Mouse (Mus musculus) MEL (cell line): ENCODE results near the gene Trim67. TPM values are rescaled to one million over a fixed set of nuclear protein-coding genes. Genes with fewer than 3 reads are reported as not detected.

Experiments
- DNase-seq: peaks from one replicate; pipeline ENCODE4 v3.0.0; 2011; ENCODE audit warnings: low read depth, low spot score
- H3K27ac ChIP-seq: 2 replicates; pipeline ENCODE4 v1.5.1; 2012; ENCODE audit warnings: low read depth, mild to moderate bottlenecking, control low read depth, low read length, moderate library complexity; ENCODE audit not compliant: control insufficient read depth
- H3K27me3 ChIP-seq, 2 experiments: fragments of 150-350 bp in 1 of 2; sonication (generic) in 1 of 2; 2 replicates each; pipeline ENCODE4 v1.6.1; 2012; ENCODE audit warnings: low read length in 2 of 2, mild to moderate bottlenecking in 2 of 2, improper control_type of control experiment in 1 of 2, moderate library complexity in 1 of 2; ENCODE audit not compliant: insufficient read depth in 2 of 2, control insufficient read depth in 1 of 2
- H3K36me3 ChIP-seq, 2 experiments: 2 replicates each; pipeline ENCODE4 v1.6.1; 2012 to 2014; ENCODE audit warnings: low read length in 2 of 2, improper control_type of control experiment in 1 of 2, inconsistent platforms in 1 of 2, mild to moderate bottlenecking in 1 of 2; ENCODE audit not compliant: insufficient read depth in 2 of 2, control insufficient read depth in 1 of 2
- H3K4me1 ChIP-seq, 2 experiments: fragments of 150-350 bp in 1 of 2; sonication (generic) in 1 of 2; 2 replicates each; pipeline ENCODE4 v1.6.1; 2012; ENCODE audit warnings: low read length in 2 of 2, improper control_type of control experiment in 1 of 2, mild to moderate bottlenecking in 1 of 2; ENCODE audit not compliant: insufficient read depth in 2 of 2, control insufficient read depth in 1 of 2
- H3K4me3 ChIP-seq, 2 experiments: fragments of 150-350 bp in 1 of 2; sonication (generic) in 1 of 2; 2 replicates each; pipeline ENCODE4 v1.5.1; 2012; ENCODE audit warnings: low read depth in 2 of 2, low read length in 2 of 2, mild to moderate bottlenecking in 2 of 2, moderate library complexity in 2 of 2, control low read depth in 1 of 2, improper control_type of control experiment in 1 of 2; ENCODE audit not compliant: control insufficient read depth in 1 of 2, insufficient read depth in 1 of 2
- H3K79me2 ChIP-seq: 2 replicates; pipeline ENCODE4 v1.6.1; 2012; ENCODE audit warnings: mild to moderate bottlenecking, low read length, moderate library complexity; ENCODE audit not compliant: control insufficient read depth, poor library complexity, insufficient read depth
- H3K9ac ChIP-seq: 2 replicates; pipeline ENCODE4 v1.6.1; 2012; ENCODE audit warnings: low read depth, mild to moderate bottlenecking, control low read depth, low read length, moderate library complexity; ENCODE audit not compliant: control insufficient read depth, poor library complexity, severe bottlenecking
- H3K9me3 ChIP-seq: fragments of 150-350 bp; sonication (generic); replicated peaks from 2 replicates; pipeline ENCODE4 v1.6.1; 2012; ENCODE audit warnings: mild to moderate bottlenecking, low read length, improper control_type of control experiment, moderate library complexity; ENCODE audit not compliant: insufficient read depth
- BHLHE40 ChIP-seq: IDR thresholded peaks from 2 replicates; pipeline ENCODE4 v1.6.1; 2012; ENCODE audit warnings: low read depth, mild to moderate bottlenecking, inconsistent platforms, low read length, improper control_type of control experiment, borderline replicate concordance
- CTCF ChIP-seq, 3 experiments: IDR thresholded peaks in 2 of 3; conservative IDR thresholded peaks in 1 of 3; 2 replicates each; pipeline ENCODE4 v1.5.1; 2011 to 2012; ENCODE audit warnings: low read length in 3 of 3, low read depth in 2 of 3, mild to moderate bottlenecking in 2 of 3, improper control_type of control experiment in 1 of 3, inconsistent platforms in 1 of 3, mixed read lengths in 1 of 3, moderate library complexity in 1 of 3; ENCODE audit not compliant: control insufficient read depth in 1 of 3, insufficient read depth in 1 of 3, poor library complexity in 1 of 3, severe bottlenecking in 1 of 3
- E2F4 ChIP-seq: IDR thresholded peaks from 2 replicates; pipeline ENCODE4 v1.6.1; 2011; ENCODE audit warnings: low read depth, low read length, improper control_type of control experiment, borderline replicate concordance
- ETS1 ChIP-seq: IDR thresholded peaks from 2 replicates; pipeline ENCODE4 v1.6.1; 2012; ENCODE audit warnings: low read depth, mild to moderate bottlenecking, inconsistent platforms, low read length, improper control_type of control experiment, moderate library complexity
- GABPA ChIP-seq: IDR thresholded peaks from 2 replicates; pipeline ENCODE4 v1.6.1; 2012; ENCODE audit warnings: low read depth, mild to moderate bottlenecking, inconsistent platforms, low read length, improper control_type of control experiment, moderate library complexity
- HCFC1 ChIP-seq: IDR thresholded peaks from 2 replicates; pipeline ENCODE4 v1.6.1; 2012; ENCODE audit warnings: low read depth, mild to moderate bottlenecking, inconsistent platforms, low read length, improper control_type of control experiment, moderate library complexity
- KAT2A ChIP-seq: conservative IDR thresholded peaks from 2 replicates; pipeline ENCODE4 v1.6.1; 2012; ENCODE audit warnings: low read depth, low read length, improper control_type of control experiment, inconsistent platforms
- MAZ ChIP-seq: IDR thresholded peaks from 2 replicates; pipeline ENCODE4 v1.6.1; 2012; ENCODE audit warnings: low read depth, mild to moderate bottlenecking, inconsistent platforms, low read length, improper control_type of control experiment
- MEF2A ChIP-seq: IDR thresholded peaks from 2 replicates; pipeline ENCODE4 v1.6.1; 2014; ENCODE audit warnings: low read depth, mild to moderate bottlenecking, inconsistent platforms, low read length, improper control_type of control experiment; ENCODE audit not compliant: poor library complexity, insufficient replicate concordance, severe bottlenecking; ENCODE audit errors: extremely low read depth
- MYC ChIP-seq: IDR thresholded peaks from 2 replicates; pipeline ENCODE4 v1.6.1; 2011; ENCODE audit warnings: low read depth, mild to moderate bottlenecking, low read length, improper control_type of control experiment, moderate library complexity
- NRF1 ChIP-seq: IDR thresholded peaks from 2 replicates; pipeline ENCODE4 v1.6.1; 2014; ENCODE audit warnings: low read depth, mild to moderate bottlenecking, inconsistent platforms, low read length, improper control_type of control experiment, moderate library complexity; ENCODE audit not compliant: poor library complexity, insufficient read depth, severe bottlenecking
- POLR2A ChIP-seq, 2 experiments: IDR thresholded peaks; 2 replicates each; pipeline ENCODE4 v1.6.1; 2011 to 2012; ENCODE audit warnings: low read length in 2 of 2, mild to moderate bottlenecking in 2 of 2, control low read depth in 1 of 2, improper control_type of control experiment in 1 of 2, low read depth in 1 of 2, moderate library complexity in 1 of 2; ENCODE audit not compliant: control insufficient read depth in 1 of 2, insufficient read depth in 1 of 2, poor library complexity in 1 of 2
- RCOR1 ChIP-seq: IDR thresholded peaks from 2 replicates; pipeline ENCODE4 v1.6.1; 2012; ENCODE audit warnings: low read depth, mild to moderate bottlenecking, inconsistent platforms, low read length, improper control_type of control experiment
- SIN3A ChIP-seq: IDR thresholded peaks from 2 replicates; pipeline ENCODE4 v1.6.1; 2012; ENCODE audit warnings: low read length, improper control_type of control experiment, inconsistent platforms
- TBP ChIP-seq: IDR thresholded peaks from 2 replicates; pipeline ENCODE4 v1.8.0; 2011; ENCODE audit warnings: low read depth, low read length, improper control_type of control experiment
- USF1 ChIP-seq: IDR thresholded peaks from 2 replicates; pipeline ENCODE4 v1.6.1; 2014; ENCODE audit warnings: low read depth, mild to moderate bottlenecking, inconsistent platforms, low read length, improper control_type of control experiment, moderate library complexity
- ZC3H11A ChIP-seq: IDR thresholded peaks from 2 replicates; pipeline ENCODE4 v1.6.1; 2012; ENCODE audit warnings: low read depth, mild to moderate bottlenecking, inconsistent platforms, low read length, improper control_type of control experiment
- ZMIZ1 ChIP-seq: IDR thresholded peaks from 2 replicates; pipeline ENCODE4 v1.6.1; 2012; ENCODE audit warnings: low read depth, mild to moderate bottlenecking, inconsistent platforms, low read length, improper control_type of control experiment, moderate library complexity
- polyA plus RNA-seq, 2 experiments: library from polyadenylated mRNA; stranded (reverse) in 1 of 2; unstranded in 1 of 2; fragments of >175 nt in 1 of 2; fragments of >200 nt in 1 of 2; gene quantifications; 2 replicates each; pipeline versions ENCODE4 v1.2.1 to v1.2.4; 2012; ENCODE audit warnings: low replicate concordance in 2 of 2, low read depth in 1 of 2; ENCODE audit not compliant: insufficient read length in 2 of 2, insufficient read depth in 1 of 2, missing spikeins in 1 of 2
- total RNA-seq: library from RNA; depleted of rRNA; stranded (reverse); fragments of 300-350 nt; gene quantifications from 2 replicates; pipeline ENCODE4 v1.2.3, GENCODE M21; 2012

Trim67 gene
- total and polyA plus RNA-seq, 3 experiments: 0.06 TPM; not detected in 2

- Histone ChIP-seq H3K4me1 (no peaks in the 10 kb centered on the region), H3K4me3 (no peak overlapping the region), H3K36me3 (no peaks in the 10 kb centered on the region), H3K9ac (no peak overlapping the region), H3K9me3 (no peaks in the 10 kb centered on the region), H3K27ac (no peak overlapping the region), H3K27me3 (peaks cover 0 to 5% of the 10 kb centered on the region in 2 experiments; a peak in 2 of 4 replicates), H3K79me2 (no peaks in the 10 kb centered on the region)
- DNase-seq: no peak
- TF ChIP-seq GABPA (no peak), MEF2A (no peak), USF1 (no peak)
Observed at GRCm38 (mm10) chr8:124763061-124763460, 29.8 kb upstream of the Trim67 start.

- no peaks in the 10 kb centered on the region for H3K9me3 ChIP-seq
- TF ChIP-seq KAT2A (no peak), BHLHE40 (no peak), MAZ (no peak), RCOR1 (no peak), ETS1 (no peak), SIN3A (no peak), TBP (no peak), MEF2A (no peak), ZMIZ1 (no peak), POLR2A (IDR thresholded peaks at IDR 0.05; ENCODE audit: control insufficient read depth in 1 of 2, insufficient read depth in 1 of 2, low read depth in 1 of 2, low read length in 2 of 2, poor library complexity in 1 of 2) (no peak), MYC (no peak), NRF1 (no peak), GABPA (no peak), E2F4 (no peak), ZC3H11A (no peak), CTCF (IDR thresholded peaks at IDR 0.05 in 2 of 3, conservative IDR thresholded peaks at IDR 0.05 in 1 of 3; ENCODE audit: control insufficient read depth in 1 of 3, insufficient read depth in 1 of 3, low read depth in 2 of 3, low read length in 3 of 3, poor library complexity in 1 of 3, severe bottlenecking in 1 of 3) (no peak), HCFC1 (no peak)
- H3K36me3 ChIP-seq: no peaks in the 10 kb centered on the region
- H3K27ac ChIP-seq: no peak overlapping the region
- no peaks in the 10 kb centered on the region for H3K79me2 ChIP-seq
- no peak overlapping the region for H3K4me3 ChIP-seq
- DNase-seq: no peak
- H3K27me3 ChIP-seq: peaks cover 0 to 4% of the 10 kb centered on the region in 2 experiments; a peak in 2 of 4 replicates
- no peak overlapping the region for H3K9ac ChIP-seq
- H3K4me1 ChIP-seq: no peaks in the 10 kb centered on the region
Observed at GRCm38 (mm10) chr8:124772389-124772788, 20.5 kb upstream of the Trim67 start.
